Mouse (Mus musculus) hindbrain, postnatal 0 days (tissue): ENCODE measurements around the gene Rnf145. TPM values are rescaled to one million over a fixed set of nuclear protein-coding genes. Genes with fewer than 3 reads are reported as not detected.

Experiments
- ATAC-seq: fragments of 200-750 bp; cut with Nextera tagmentation; 2 replicates; pipeline ENCODE4 v1.8.0; 2017; ENCODE audit warnings: mild to moderate bottlenecking, moderate TSS enrichment, moderate library complexity
- DNase-seq: peaks from one replicate; pipeline ENCODE4 v3.0.0-alpha.2; 2015; ENCODE audit warnings: low spot score
- H3K27ac ChIP-seq: fragments of 300-500 bp; sonication (generic); 2 replicates; pipeline ENCODE4 v1.5.1; 2014; ENCODE audit warnings: mild to moderate bottlenecking
- H3K27me3 ChIP-seq: fragments of 300-500 bp; sonication (generic); 2 replicates; pipeline ENCODE4 v1.6.1; 2014; ENCODE audit warnings: low read length, mixed read lengths; ENCODE audit not compliant: insufficient read depth
- H3K36me3 ChIP-seq: fragments of 300-500 bp; sonication (generic); 2 replicates; pipeline ENCODE4 v1.6.1; 2014; ENCODE audit warnings: low read length, mixed read lengths; ENCODE audit not compliant: insufficient read depth
- H3K4me1 ChIP-seq: fragments of 300-500 bp; sonication (generic); 2 replicates; pipeline ENCODE4 v1.6.1; 2014; ENCODE audit warnings: antibody characterized with exemption, low read length, mixed read lengths; ENCODE audit not compliant: insufficient read depth
- H3K4me2 ChIP-seq: fragments of 300-500 bp; sonication (generic); 2 replicates; pipeline ENCODE4 v1.6.1; 2014; ENCODE audit warnings: low read depth, mild to moderate bottlenecking, low read length, moderate library complexity, mixed read lengths
- H3K4me3 ChIP-seq: fragments of 300-500 bp; sonication (generic); 2 replicates; pipeline ENCODE4 v1.5.1; 2014; ENCODE audit warnings: low read length
- H3K9ac ChIP-seq: fragments of 300-500 bp; sonication (generic); replicated peaks from 2 replicates; pipeline ENCODE4 v1.6.1; 2014; ENCODE audit warnings: mild to moderate bottlenecking, low read length, moderate library complexity, mixed read lengths
- H3K9me3 ChIP-seq: fragments of 300-500 bp; sonication (generic); 2 replicates; pipeline ENCODE4 v1.6.1; 2016; ENCODE audit warnings: low read length, mixed read lengths
- CTCF ChIP-seq: IDR thresholded peaks from 2 replicates; pipeline ENCODE4 v1.5.1; 2016; ENCODE audit warnings: antibody characterized with exemption, control low read depth, low read depth
- WGBS: fragments of 180-500 bp; shearing (Covaris S2); extraction: QIAGEN DNeasy Blood & Tissue Kit; methylation state at CpG from one replicate; pipeline ENCODE4 v1.1.7; 2014; 5-methylcytosine and 5-hydroxymethylcytosine counted together
- polyA plus RNA-seq: library from polyadenylated mRNA; unstranded; fragments of >200 nt; fragmentation: Nextera tagmentation; extraction: Ambion mirVana; gene quantifications from 2 replicates; pipeline ENCODE4 v1.2.1, GENCODE M21; 2015
- total RNA-seq: library from RNA; depleted of rRNA; stranded (reverse); fragments of >200 nt; gene quantifications from 2 replicates; pipeline ENCODE4 v1.2.3, GENCODE M21; 2014

The Rnf145 gene
- total and polyA plus RNA-seq, 2 experiments from 2014 or later: 92.9 to 122 TPM

- DNase-seq (no peak), ATAC-seq (no peak)
- Histone ChIP-seq H3K27ac (no peak overlapping the region), H3K27me3 (no peaks in the 10 kb centered on the region), H3K4me3 (no peak overlapping the region), H3K36me3 (no peaks in the 10 kb centered on the region), H3K9ac (no peak overlapping the region), H3K9me3 (no peaks in the 10 kb centered on the region), H3K4me1 (no peaks in the 10 kb centered on the region), H3K4me2 (no peak overlapping the region)
- no peak for TF ChIP-seq CTCF
- WGBS: 93% methylated on average over 2 of the region's 2 CpGs
These were observed 8.9 kb upstream of the Rnf145 start for GRCm38 (mm10) chr11:44509906-44510305.

GRCm38 (mm10) chr11:44510371-44510770 lies 8.4 kb upstream of the Rnf145 start:
- ATAC-seq: no peak
- Histone ChIP-seq H3K27me3 (no peaks in the 10 kb centered on the region), H3K4me2 (no peak overlapping the region), H3K36me3 (no peaks in the 10 kb centered on the region), H3K4me1 (no peaks in the 10 kb centered on the region), H3K9ac (no peak overlapping the region), H3K27ac (no peak overlapping the region), H3K9me3 (no peaks in the 10 kb centered on the region), H3K4me3 (no peak overlapping the region)
- 84% methylated on average over 7 of the region's 7 CpGs for WGBS
- no peak for TF ChIP-seq CTCF
- DNase-seq: no peak

- H3K4me2 ChIP-seq: no peak overlapping the region
- DNase-seq (no peak), ATAC-seq (no peak)
- no peaks in the 10 kb centered on the region; the same call in 1 of the 2 replicates for H3K4me1 ChIP-seq
- no peaks in the 10 kb centered on the region for H3K9me3 ChIP-seq
- H3K27me3 ChIP-seq: no peaks in the 10 kb centered on the region
- H3K36me3 ChIP-seq: no peaks in the 10 kb centered on the region
- no peak overlapping the region for H3K9ac ChIP-seq
- no peak for TF ChIP-seq CTCF
- H3K4me3 ChIP-seq: no peak overlapping the region
- no peak overlapping the region for H3K27ac ChIP-seq
- WGBS: 82% methylated on average over 14 of the region's 14 CpGs
These were observed 6.4 kb upstream of the Rnf145 start for GRCm38 (mm10) chr11:44512044-44513025.

DNA sequence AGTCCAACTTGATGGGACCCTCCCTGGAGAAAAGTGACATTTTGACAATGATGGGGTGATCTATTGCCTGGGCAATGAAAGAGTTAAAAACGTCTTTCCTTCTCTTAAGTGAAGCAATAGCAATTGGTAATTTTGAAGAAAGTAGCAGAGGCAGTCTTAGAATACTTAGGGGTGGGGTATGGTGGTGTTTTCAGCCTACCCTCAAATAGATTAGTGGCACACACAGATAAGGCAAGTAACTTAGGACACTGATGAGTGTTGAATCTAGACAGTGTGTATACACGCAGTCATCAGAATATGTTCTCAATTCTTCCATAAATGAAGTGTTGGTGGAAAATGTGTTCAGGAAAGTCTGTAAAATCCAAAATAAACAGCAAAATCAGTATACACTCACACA lies 5.7 kb upstream of the Rnf145 start:
- DNase-seq (no peak), ATAC-seq (no peak)
- no peak overlapping the region for H3K27ac ChIP-seq
- H3K9ac ChIP-seq: no peak overlapping the region
- no peaks in the 10 kb centered on the region for H3K27me3 ChIP-seq
- no peak overlapping the region for H3K4me3 ChIP-seq
- 70% methylated on average over 2 of the region's 2 CpGs for WGBS
- no peak overlapping the region for H3K4me2 ChIP-seq
- no peaks in the 10 kb centered on the region for H3K9me3 ChIP-seq
- TF ChIP-seq CTCF: no peak
- H3K4me1 ChIP-seq: peaks cover 6% of the 10 kb centered on the region; the same call in 1 of the 2 replicates
- no peaks in the 10 kb centered on the region for H3K36me3 ChIP-seq

GRCm38 (mm10) chr11:44514666-44515065 lies 4.1 kb upstream of the Rnf145 start:
- WGBS: 55% methylated on average over 2 of the region's 2 CpGs
- no peak overlapping the region for H3K4me3 ChIP-seq

DNA sequence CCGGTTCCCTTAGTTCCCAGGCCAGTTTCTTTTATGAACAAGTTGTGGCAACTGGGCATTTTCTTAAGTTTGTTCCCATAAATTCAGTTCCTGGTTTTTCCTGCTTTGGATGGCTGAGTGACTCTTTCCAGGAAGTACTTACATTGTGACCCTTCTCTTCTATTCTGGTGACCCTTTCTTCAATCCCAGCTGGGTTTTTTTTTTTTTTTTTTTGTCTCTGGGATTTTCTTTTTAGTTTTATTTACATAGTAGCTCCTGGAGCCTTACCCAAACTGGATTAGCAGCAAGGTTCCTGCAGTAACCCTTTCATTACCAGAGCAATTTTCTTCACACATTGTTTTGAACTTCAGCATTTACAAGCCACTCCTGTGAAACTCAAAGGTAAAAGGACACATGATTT lies 2.4 kb upstream of the Rnf145 start:
- WGBS: 30% methylated on average over 1 of the region's 1 CpGs
- H3K36me3 ChIP-seq: no peaks in the 10 kb centered on the region
- no peak overlapping the region for H3K4me3 ChIP-seq
- no peaks in the 10 kb centered on the region for H3K27me3 ChIP-seq
- H3K9ac ChIP-seq: no peak overlapping the region
- DNase-seq (no peak), ATAC-seq (no peak)
- no peak for TF ChIP-seq CTCF
- H3K4me1 ChIP-seq: peaks cover 9% of the 10 kb centered on the region; the same call in 1 of the 2 replicates
- no peak overlapping the region for H3K4me2 ChIP-seq
- no peaks in the 10 kb centered on the region for H3K9me3 ChIP-seq
- H3K27ac ChIP-seq: no peak overlapping the region

More at GRCm38 (mm10) chr11:44514666-44515065, 4.1 kb upstream of the Rnf145 start:
- Histone ChIP-seq H3K9me3 (no peaks in the 10 kb centered on the region), H3K27me3 (no peaks in the 10 kb centered on the region), H3K4me2 (no peak overlapping the region), H3K4me1 (peaks cover 9% of the 10 kb centered on the region; the same call in 1 of the 2 replicates), H3K36me3 (no peaks in the 10 kb centered on the region), H3K9ac (no peak overlapping the region), H3K27ac (no peak overlapping the region)
- no peak for ATAC-seq
- no peak for DNase-seq
- no peak for TF ChIP-seq CTCF
